Mouse (Mus musculus) neural tube, embryonic 10.5 days (tissue): ENCODE results near the gene Lypd8.

Experiments
- DNase-seq: peaks from one replicate; pipeline ENCODE4 v3.0.0-alpha.2; 2017; ENCODE audit warnings: low spot score; ENCODE audit errors: extremely low spot score

Lypd8 gene

GRCm38 (mm10) chr11:58382471-58382870 is 3.6 kb downstream of the Lypd8 start:
- DNase-seq = no peak

GRCm38 (mm10) chr11:58399985-58400645 is 21.3 kb downstream of the Lypd8 start:
- DNase-seq = no peak

GRCm38 (mm10) chr11:58400655-58401054 is 21.8 kb downstream of the Lypd8 start:
- no peak for DNase-seq

- no peak for DNase-seq
Observed at GRCm38 (mm10) chr11:58408066-58408465, 29.2 kb downstream of the Lypd8 start.

GRCm38 (mm10) chr11:58418336-58418735 is 39.5 kb downstream of the Lypd8 start:
- DNase-seq = no peak

- no peak for DNase-seq
Observed at GRCm38 (mm10) chr11:58420815-58421214, 42.0 kb downstream of the Lypd8 start, which contains the start of gene 1810065E05Rik. 1810065E05Rik (plus strand) TSS chr11:58421111.

- no peak for DNase-seq
Observed at GRCm38 (mm10) chr11:58432259-58432658, 53.4 kb downstream of the Lypd8 start, which contains the start of gene Gm12253. Gm12253 (plus strand) TSS chr11:58432559.

- no peak for DNase-seq
Observed at GRCm38 (mm10) chr11:58437866-58438265, 59.0 kb downstream of the Lypd8 start.
